In the genomic region with DNA sequence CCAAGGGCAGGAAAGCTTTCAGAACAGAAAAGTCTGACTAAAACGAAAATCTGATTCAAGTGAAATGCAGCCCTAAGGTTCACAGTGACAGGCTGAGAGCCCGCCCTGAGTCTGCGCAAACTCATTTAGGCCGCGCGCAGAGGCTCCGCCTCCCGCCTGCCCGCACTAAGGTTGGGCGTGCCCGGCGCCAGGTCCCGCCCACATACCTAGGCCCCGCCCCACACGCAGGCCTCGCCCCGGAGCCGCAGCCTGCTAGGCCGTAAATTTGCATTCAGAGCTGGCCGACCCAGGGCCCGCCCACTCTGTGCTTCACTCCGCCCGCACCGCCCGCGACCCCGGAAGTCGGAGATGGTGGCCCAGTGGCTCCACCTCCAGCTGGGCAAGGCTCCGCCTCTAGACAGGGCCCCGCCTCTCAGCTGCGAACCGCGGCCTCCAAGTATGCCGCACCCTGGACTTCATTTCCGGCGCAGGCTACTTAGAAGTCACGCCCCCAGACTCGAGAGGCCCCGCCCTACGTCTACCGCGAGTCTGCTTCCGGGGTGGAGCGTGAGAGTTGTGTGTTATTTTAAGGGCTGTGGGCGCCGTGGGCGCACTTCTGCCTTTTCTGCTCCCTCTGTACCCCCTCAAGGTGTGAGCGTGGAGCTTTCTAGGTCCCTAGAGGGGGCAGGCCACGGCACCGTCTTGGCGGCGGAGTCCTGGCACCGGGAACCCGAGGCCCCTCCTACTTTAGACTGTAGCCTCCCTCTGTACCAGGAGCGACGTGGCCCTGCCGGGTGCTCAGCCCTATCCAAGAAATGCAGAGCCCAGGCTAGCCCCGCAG, we compare ENCODE assay signal across 8 mouse cellular contexts. TPM values are rescaled to one million over a fixed set of nuclear protein-coding genes. Genes with fewer than 3 reads are reported as not detected.
DNase-seq lines count a peak whose midpoint lies in the region; ATAC-seq and TF ChIP-seq lines count a peak whose summit lies in the region.

No protein-coding gene starts in this region.

- peak overlapping the region; percentile 95 for H3K27ac ChIP-seq in bone marrow macrophage, adult 2 months (ENCODE audit: insufficient read depth, low read depth, low read length)
- H3K27ac ChIP-seq in embryonic fibroblast, embryonic 13.5 days (ENCODE audit: insufficient read depth, low read length) = peak overlapping the region; percentile 89
- peak overlapping the region; percentile 96 for H3K27ac ChIP-seq in heart, embryonic 10.5 days
- peak overlapping the region; percentile 97 for H3K27ac ChIP-seq in kidney, embryonic 15.5 days

- TF ChIP-seq POLR2A in bone marrow macrophage, adult 2 months (IDR thresholded peaks at IDR 0.05; ENCODE audit: borderline replicate concordance, low read depth, low read length) = no peak
- TF ChIP-seq POLR2A in embryonic fibroblast, embryonic 13.5 days (IDR thresholded peaks at IDR 0.05; ENCODE audit: low read depth, low read length) = peak; percentile 84

- peaks cover 16% of the 10 kb centered on the region for H3K27me3 ChIP-seq in heart, embryonic 10.5 days (ENCODE audit: insufficient read depth, poor library complexity, severe bottlenecking)
- H3K27me3 ChIP-seq in kidney, embryonic 15.5 days = no peaks in the 10 kb centered on the region

- peak overlapping the region; percentile 62 for H3K4me2 ChIP-seq in kidney, embryonic 15.5 days

- under 1% methylated on average over 58 of the region's 58 CpGs for whole genome bisulfite sequencing in heart, embryonic 10.5 days
- WGBS in kidney, embryonic 15.5 days = under 1% methylated on average over 58 of the region's 58 CpGs

- peaks cover 5% of the 10 kb centered on the region; the same call in 1 of the 2 replicates for H3K4me1 ChIP-seq in bone marrow macrophage, adult 2 months (ENCODE audit: control insufficient read depth, insufficient read depth, low read length)
- no peaks in the 10 kb centered on the region for H3K4me1 ChIP-seq in embryonic fibroblast, embryonic 13.5 days (ENCODE audit: control insufficient read depth, insufficient read depth, low read length)
- H3K4me1 ChIP-seq in heart, embryonic 10.5 days = peaks cover 7% of the 10 kb centered on the region; the same call in 1 of the 2 replicates
- peaks cover 26% of the 10 kb centered on the region for H3K4me1 ChIP-seq in kidney, embryonic 15.5 days

- H3K9ac ChIP-seq in kidney, embryonic 15.5 days = peak overlapping the region; percentile 71

- H3K36me3 ChIP-seq in heart, embryonic 10.5 days = no peaks in the 10 kb centered on the region
- H3K36me3 ChIP-seq in kidney, embryonic 15.5 days = no peaks in the 10 kb centered on the region

- H3K4me3 ChIP-seq in bone marrow macrophage, adult 2 months (ENCODE audit: insufficient read depth, low read length) = peak overlapping the region; percentile 79
- peak overlapping the region; percentile 60 for H3K4me3 ChIP-seq in embryonic fibroblast, embryonic 13.5 days (ENCODE audit: insufficient read depth, low read length)
- peak overlapping the region; percentile 79 for H3K4me3 ChIP-seq in heart, embryonic 10.5 days
- H3K4me3 ChIP-seq in kidney, embryonic 15.5 days (replicated peaks) = peak overlapping the region; percentile 62

- no peak for TF ChIP-seq CTCF in bone marrow macrophage, adult 2 months (IDR thresholded peaks at IDR 0.05; ENCODE audit: low read depth, low read length)
- TF ChIP-seq CTCF in embryonic fibroblast, embryonic 13.5 days (IDR thresholded peaks at IDR 0.05; ENCODE audit: borderline replicate concordance, insufficient read depth, low read length) = no peak

- DNase-seq in A20 (ENCODE audit: low read depth, low spot score) (peak; percentile 99), liver (peak; percentile 98)
- DNase-seq in heart, embryonic 10.5 days (ENCODE audit: low spot score) = peak; percentile 100
- DNase-seq in spleen, postnatal 4 days (ENCODE audit: low spot score in 2 of 2) = peak; percentile 99

- H3K9me3 ChIP-seq in heart, embryonic 10.5 days = no peaks in the 10 kb centered on the region
- H3K9me3 ChIP-seq in kidney, embryonic 15.5 days (replicated peaks) = no peaks in the 10 kb centered on the region

- peak; percentile 97 for ATAC-seq in kidney, embryonic 15.5 days (replicated peaks; ENCODE audit: low FRiP score)
- ATAC-seq in monocyte, adult 5-6 weeks (replicated peaks; ENCODE audit: insufficient number of reproducible peaks, low FRiP score, low TSS enrichment, poor library complexity, severe bottlenecking) = peak; percentile 96

RNA-seq across cellular contexts. Expression of gene Wnt7b, which starts 52.3 kb away (rescaled TPM):
- polyA plus RNA-seq in bone marrow macrophage, adult 2 months (2012; ENCODE audit: insufficient read depth, insufficient read length, missing spikeins) = not detected in 2 replicates
- polyA plus RNA-seq in embryonic fibroblast, embryonic 13.5 days (2011; ENCODE audit: insufficient read length, low read depth, missing spikeins) = not detected in 2 replicates
- 0.97 and 4.3 TPM in 2 replicates for polyA plus RNA-seq in heart, embryonic 10.5 days (2016; fragmentation: Nextera tagmentation; extraction: Ambion mirVana)
- polyA plus RNA-seq in kidney, embryonic 15.5 days (2015; fragmentation: Nextera tagmentation; extraction: Ambion mirVana) = 16.3 and 16.8 TPM in 2 replicates
- not detected in 3 replicates for total RNA-seq in monocyte, adult 5-6 weeks (2017)

Comparison
In these comparisons a context has a peak if more than half of its experiments do, and no peak if none do; other contexts are left out.
1. Peak in every context shown above with its lines: DNase-seq, ATAC-seq, H3K4me3 ChIP-seq and H3K27ac ChIP-seq.